Mouse (Mus musculus): ENCODE measurements around the gene Kcnab1. TPM values are rescaled to one million over a fixed set of nuclear protein-coding genes. Genes with fewer than 3 reads are reported as not detected.

The Kcnab1 gene
- polyA plus RNA-seq, 1 experiment from 2014 or later: 5.6 TPM

- H3K27ac ChIP-seq: no peak overlapping the region
- no peak overlapping the region for H3K4me2 ChIP-seq (replicated peaks)
- no peak overlapping the region for H3K9ac ChIP-seq
- no peak for ATAC-seq (ENCODE audit: insufficient number of reproducible peaks, insufficient read depth, low FRiP score, low TSS enrichment)
- H3K4me1 ChIP-seq: no peaks in the 10 kb centered on the region
- 81% methylated on average over 2 of the region's 2 CpGs for WGBS
- H3K4me3 ChIP-seq: no peak overlapping the region
- H3K36me3 ChIP-seq: 0 out of 2 replicates have a peak, but pooled peaks cover 5% of the 10 kb centered on the region
- no peaks in the 10 kb centered on the region for H3K27me3 ChIP-seq
- no peaks in the 10 kb centered on the region for H3K9me3 ChIP-seq
These were observed 249.7 kb downstream of the Kcnab1 start for GRCm38 (mm10) chr3:65358841-65359240.

DNA sequence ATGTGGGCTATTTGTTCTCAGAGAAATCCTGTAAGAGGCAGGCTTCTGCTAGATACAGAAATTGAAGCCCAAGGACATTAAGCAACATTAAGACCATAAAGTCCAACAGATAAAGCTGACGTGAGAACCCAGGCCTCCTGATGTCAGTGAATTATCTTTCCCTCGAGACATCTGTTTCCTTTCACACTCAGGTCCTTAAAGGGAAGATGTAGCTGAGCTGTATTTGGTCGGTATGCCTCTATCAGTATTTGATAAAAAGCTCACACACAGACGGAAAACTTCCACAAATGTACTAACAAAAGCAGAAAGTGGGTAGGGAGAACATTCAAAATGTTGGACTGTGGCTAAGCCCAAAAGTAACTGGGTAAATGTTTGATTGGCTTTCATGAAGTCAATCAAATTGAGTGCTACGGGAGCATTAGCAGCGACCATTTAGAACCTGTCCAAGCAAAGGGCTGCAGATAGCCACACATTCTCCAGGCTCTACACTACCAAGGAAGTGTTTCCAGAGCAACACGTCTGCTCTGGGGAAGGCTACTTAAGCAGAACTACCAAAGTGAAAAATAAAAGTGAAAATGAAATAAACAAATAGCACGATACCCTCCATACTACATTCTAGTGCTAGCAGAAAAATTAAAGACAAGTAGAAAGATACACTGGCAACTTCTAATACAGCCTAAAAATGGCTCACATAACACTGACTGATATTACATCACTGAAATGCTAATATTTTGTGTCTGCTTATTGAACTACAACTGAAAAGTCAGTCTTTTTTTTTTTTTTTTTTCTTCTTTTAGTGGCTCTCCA lies 251.2 kb downstream of the Kcnab1 start:
- WGBS: 64% methylated on average over 8 of the region's 8 CpGs
- ATAC-seq (ENCODE audit: insufficient number of reproducible peaks, insufficient read depth, low FRiP score, low TSS enrichment): no peak
- H3K27ac ChIP-seq: no peak overlapping the region

GRCm38 (mm10) chr3:65363438-65363837 lies 254.3 kb downstream of the Kcnab1 start:
- no peak for ATAC-seq (ENCODE audit: insufficient number of reproducible peaks, insufficient read depth, low FRiP score, low TSS enrichment)
- WGBS: 89% methylated on average over 1 of the region's 1 CpGs

More for the DNA sequence above, 251.2 kb downstream of the Kcnab1 start:
- Histone ChIP-seq H3K4me1 (no peaks in the 10 kb centered on the region), H3K4me3 (no peak overlapping the region), H3K9me3 (no peaks in the 10 kb centered on the region), H3K27me3 (no peaks in the 10 kb centered on the region), H3K36me3 (0 out of 2 replicates have a peak, but pooled peaks cover 5% of the 10 kb centered on the region), H3K4me2 (replicated peaks) (no peak overlapping the region), H3K9ac (no peak overlapping the region)

DNA sequence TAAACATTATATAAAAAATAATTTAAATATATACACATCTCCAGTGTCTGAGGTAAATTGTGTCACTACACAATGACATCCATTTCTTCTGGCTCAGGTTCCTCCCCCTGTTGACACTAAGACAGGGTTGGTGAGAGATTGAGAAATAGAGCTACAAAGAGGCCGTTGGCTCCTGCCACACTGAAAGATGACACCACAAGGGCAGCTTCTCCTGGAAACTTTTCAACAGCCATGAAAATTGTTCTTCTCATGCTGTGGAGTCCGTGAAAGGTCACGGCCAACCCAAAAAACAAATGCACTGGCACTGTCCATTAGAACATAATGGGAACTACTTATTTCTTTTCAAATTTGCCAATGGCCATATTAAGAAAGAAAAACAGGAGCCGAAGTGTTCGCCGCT lies 256.0 kb downstream of the Kcnab1 start:
- Histone ChIP-seq H3K4me1 (no peaks in the 10 kb centered on the region), H3K4me3 (no peak overlapping the region), H3K4me2 (replicated peaks) (no peak overlapping the region), H3K36me3 (0 out of 2 replicates have a peak, but pooled peaks cover 5% of the 10 kb centered on the region), H3K27ac (no peak overlapping the region), H3K9ac (no peak overlapping the region), H3K27me3 (no peaks in the 10 kb centered on the region), H3K9me3 (no peaks in the 10 kb centered on the region)
- WGBS: 53% methylated on average over 6 of the region's 6 CpGs
- no peak for ATAC-seq (ENCODE audit: insufficient number of reproducible peaks, insufficient read depth, low FRiP score, low TSS enrichment)

More at GRCm38 (mm10) chr3:65363438-65363837, 254.3 kb downstream of the Kcnab1 start:
- Histone ChIP-seq H3K9ac (no peak overlapping the region), H3K4me3 (no peak overlapping the region), H3K9me3 (no peaks in the 10 kb centered on the region), H3K4me2 (replicated peaks) (no peak overlapping the region), H3K36me3 (0 out of 2 replicates have a peak, but pooled peaks cover 5% of the 10 kb centered on the region), H3K27ac (no peak overlapping the region), H3K27me3 (no peaks in the 10 kb centered on the region), H3K4me1 (no peaks in the 10 kb centered on the region)

DNA sequence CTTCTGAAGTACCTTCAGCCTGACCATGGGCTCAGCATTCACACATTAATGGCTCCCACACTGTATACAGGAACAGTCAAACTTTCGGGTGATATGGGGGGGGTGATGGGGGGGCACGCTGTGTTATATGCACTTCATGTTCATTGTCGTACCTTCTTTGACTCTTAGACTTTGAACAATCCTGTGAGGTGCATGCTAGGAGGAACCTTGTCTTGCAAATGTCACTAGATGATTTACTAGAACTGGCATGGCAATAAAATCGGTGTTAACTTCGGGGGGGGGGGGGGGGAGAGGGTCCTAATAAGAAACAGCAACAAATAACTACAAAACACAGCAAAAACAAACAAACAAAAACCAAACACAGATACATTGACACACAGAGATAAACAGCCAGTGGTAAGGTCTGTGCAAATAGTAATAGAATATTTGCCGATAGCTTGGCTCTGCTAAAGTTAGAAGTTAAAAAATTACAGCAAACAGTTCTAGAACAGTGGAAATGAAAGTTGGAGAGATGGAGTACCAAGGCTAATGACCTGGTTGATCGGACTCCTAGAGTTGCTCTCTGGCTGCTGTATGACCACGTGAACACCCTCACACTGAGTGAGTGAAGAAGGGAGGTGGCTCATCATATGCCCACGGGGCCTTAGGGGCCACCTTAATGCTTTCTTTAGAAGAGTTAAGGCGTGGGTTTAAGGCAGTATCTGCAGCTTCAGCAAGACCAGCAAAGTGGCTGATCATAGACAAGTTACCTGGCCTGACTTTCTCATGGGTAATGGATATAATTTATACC lies 256.9 kb downstream of the Kcnab1 start:
- WGBS: 86% methylated on average over 10 of the region's 10 CpGs
- H3K9me3 ChIP-seq: no peaks in the 10 kb centered on the region
- H3K4me2 ChIP-seq (replicated peaks): no peak overlapping the region
- no peak for ATAC-seq (ENCODE audit: insufficient number of reproducible peaks, insufficient read depth, low FRiP score, low TSS enrichment)
- H3K9ac ChIP-seq: no peak overlapping the region
- H3K27me3 ChIP-seq: no peaks in the 10 kb centered on the region
- H3K36me3 ChIP-seq: peaks cover 8% of the 10 kb centered on the region; the same call in 1 of the 2 replicates
- no peak overlapping the region for H3K4me3 ChIP-seq
- no peaks in the 10 kb centered on the region for H3K4me1 ChIP-seq
- no peak overlapping the region for H3K27ac ChIP-seq

GRCm38 (mm10) chr3:65367944-65368343 lies 258.8 kb downstream of the Kcnab1 start:
- no peaks in the 10 kb centered on the region for H3K27me3 ChIP-seq
- peaks cover 24% of the 10 kb centered on the region; the same call in 1 of the 2 replicates for H3K36me3 ChIP-seq
- H3K4me1 ChIP-seq: no peaks in the 10 kb centered on the region
- H3K27ac ChIP-seq: no peak overlapping the region
- WGBS: 58% methylated on average over 4 of the region's 4 CpGs
- no peak for ATAC-seq (ENCODE audit: insufficient number of reproducible peaks, insufficient read depth, low FRiP score, low TSS enrichment)
- H3K9ac ChIP-seq: no peak overlapping the region
- no peak overlapping the region for H3K4me2 ChIP-seq (replicated peaks)
- H3K4me3 ChIP-seq: no peak overlapping the region
- no peaks in the 10 kb centered on the region for H3K9me3 ChIP-seq

DNA sequence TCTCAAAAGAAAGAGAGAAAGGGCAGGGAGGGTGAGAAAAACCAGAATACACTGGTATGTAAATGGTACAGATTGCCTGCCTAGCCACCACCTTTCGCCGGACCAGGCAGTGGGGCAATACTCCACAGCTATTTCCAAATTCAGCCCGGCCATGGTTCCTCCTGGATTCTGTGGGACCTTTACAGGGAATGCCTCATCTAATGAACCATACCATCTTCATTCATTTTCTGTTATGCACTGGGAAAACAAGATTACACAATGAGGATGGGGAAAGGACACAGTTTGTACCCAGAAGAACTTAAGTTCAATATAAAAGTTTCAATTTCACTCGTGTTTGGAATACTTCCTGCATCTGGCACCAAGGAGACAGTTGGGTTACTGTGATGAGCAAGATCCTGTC lies 263.4 kb downstream of the Kcnab1 start:
- Histone ChIP-seq H3K4me2 (replicated peaks) (no peak overlapping the region), H3K4me3 (no peak overlapping the region), H3K27ac (no peak overlapping the region), H3K36me3 (peaks cover 38% of the 10 kb centered on the region), H3K9ac (no peak overlapping the region), H3K27me3 (no peaks in the 10 kb centered on the region), H3K4me1 (no peaks in the 10 kb centered on the region), H3K9me3 (no peaks in the 10 kb centered on the region)
- no peak for ATAC-seq (ENCODE audit: insufficient number of reproducible peaks, insufficient read depth, low FRiP score, low TSS enrichment)
- WGBS: 91% methylated on average over 4 of the region's 4 CpGs

DNA sequence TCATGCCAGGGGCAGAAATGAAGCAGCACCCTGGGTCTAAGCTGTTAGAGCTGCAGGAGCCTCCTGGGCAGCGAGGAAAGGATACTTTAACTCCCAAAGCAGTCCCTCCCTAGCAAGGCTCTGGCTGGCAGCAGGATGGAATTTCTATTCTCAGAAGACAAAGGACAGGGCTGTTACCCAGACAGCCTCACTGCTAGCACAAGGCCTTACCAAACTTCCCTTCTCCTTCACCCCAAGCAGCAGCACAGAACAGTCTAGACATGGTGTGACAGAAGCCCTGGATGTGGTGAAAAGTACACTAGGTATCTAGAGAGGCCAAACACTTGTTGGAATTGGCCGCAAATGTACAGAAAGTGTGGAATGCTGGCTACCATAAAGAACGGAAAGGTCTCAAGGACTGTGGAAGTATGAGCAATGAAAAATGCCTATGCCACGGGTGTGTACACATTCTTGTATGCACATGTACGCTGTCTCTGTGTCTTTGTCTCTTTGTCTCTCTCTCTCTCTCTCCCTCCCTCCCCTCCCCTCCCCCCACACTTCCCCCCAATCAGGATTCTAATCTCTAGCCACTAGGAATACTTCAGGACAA lies 264.5 kb downstream of the Kcnab1 start:
- Histone ChIP-seq H3K27me3 (no peaks in the 10 kb centered on the region), H3K4me3 (no peak overlapping the region), H3K4me2 (replicated peaks) (no peak overlapping the region), H3K9me3 (no peaks in the 10 kb centered on the region), H3K36me3 (peaks cover 38% of the 10 kb centered on the region), H3K27ac (no peak overlapping the region), H3K9ac (no peak overlapping the region), H3K4me1 (no peaks in the 10 kb centered on the region)
- peak; percentile 47; the same call in 1 of the 2 replicates for ATAC-seq (ENCODE audit: insufficient number of reproducible peaks, insufficient read depth, low FRiP score, low TSS enrichment)
- WGBS: 73% methylated on average over 5 of the region's 5 CpGs

DNA sequence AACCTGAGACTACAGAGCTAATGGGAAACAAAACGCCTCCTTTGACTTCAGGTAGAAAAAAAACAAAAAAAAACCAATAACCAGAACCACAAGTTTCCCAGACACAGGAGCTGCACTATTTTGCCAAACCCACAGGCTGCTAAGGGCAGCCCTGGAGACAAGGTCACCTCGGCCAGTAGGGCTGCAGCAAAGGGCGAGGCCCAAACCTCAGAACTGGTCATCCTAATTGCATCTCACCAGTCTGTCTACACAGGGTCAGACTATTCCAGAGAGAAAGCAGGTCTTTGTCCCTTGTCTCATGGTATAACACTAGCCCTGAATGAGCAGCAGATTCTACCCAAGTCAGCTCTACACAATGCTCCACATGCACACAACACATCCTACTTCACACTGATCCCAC lies 265.5 kb downstream of the Kcnab1 start:
- Histone ChIP-seq H3K4me3 (no peak overlapping the region), H3K27ac (no peak overlapping the region), H3K36me3 (peaks cover 45% of the 10 kb centered on the region), H3K9me3 (no peaks in the 10 kb centered on the region), H3K4me2 (replicated peaks) (no peak overlapping the region), H3K27me3 (no peaks in the 10 kb centered on the region), H3K4me1 (no peaks in the 10 kb centered on the region), H3K9ac (no peak overlapping the region)
- WGBS: 56% methylated on average over 3 of the region's 3 CpGs
- ATAC-seq (ENCODE audit: insufficient number of reproducible peaks, insufficient read depth, low FRiP score, low TSS enrichment): no peak

DNA sequence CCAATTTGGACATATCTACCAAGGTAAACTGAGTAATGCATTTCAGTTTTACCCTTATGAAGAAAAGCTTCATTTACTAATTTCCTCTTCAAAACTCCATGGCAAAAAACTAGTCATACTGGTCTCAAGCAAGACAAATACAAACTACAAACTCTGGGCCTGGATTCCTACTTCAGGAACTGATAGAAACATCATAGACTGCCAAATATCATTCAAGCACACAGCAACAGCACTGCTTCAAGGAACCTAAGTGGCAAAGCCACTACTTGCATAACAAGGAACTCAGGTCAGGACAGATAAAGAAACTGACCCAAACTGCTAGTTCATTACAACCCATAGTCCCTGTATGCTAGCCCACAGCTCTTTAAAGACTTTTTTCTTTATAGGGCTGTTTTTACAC lies 269.5 kb downstream of the Kcnab1 start:
- Histone ChIP-seq H3K9me3 (no peaks in the 10 kb centered on the region), H3K4me3 (no peak overlapping the region), H3K27me3 (no peaks in the 10 kb centered on the region), H3K4me1 (no peaks in the 10 kb centered on the region), H3K36me3 (peaks cover 38% of the 10 kb centered on the region), H3K9ac (no peak overlapping the region), H3K27ac (no peak overlapping the region), H3K4me2 (replicated peaks) (no peak overlapping the region)
- no peak for ATAC-seq (ENCODE audit: insufficient number of reproducible peaks, insufficient read depth, low FRiP score, low TSS enrichment)

- H3K9me3 ChIP-seq: no peaks in the 10 kb centered on the region
- ATAC-seq (ENCODE audit: insufficient number of reproducible peaks, insufficient read depth, low FRiP score, low TSS enrichment): no peak
- H3K4me3 ChIP-seq: no peak overlapping the region
- no peaks in the 10 kb centered on the region for H3K4me1 ChIP-seq
- H3K27me3 ChIP-seq: no peaks in the 10 kb centered on the region
- H3K36me3 ChIP-seq: peaks cover 38% of the 10 kb centered on the region
- H3K27ac ChIP-seq: no peak overlapping the region
- no peak overlapping the region for H3K9ac ChIP-seq
- no peak overlapping the region for H3K4me2 ChIP-seq (replicated peaks)
- WGBS: 73% methylated on average over 4 of the region's 4 CpGs
These were observed 270.8 kb downstream of the Kcnab1 start for GRCm38 (mm10) chr3:65379884-65380539.

All from embryonic facial prominence, embryonic 12.5 days (tissue).